In the genomic region with DNA sequence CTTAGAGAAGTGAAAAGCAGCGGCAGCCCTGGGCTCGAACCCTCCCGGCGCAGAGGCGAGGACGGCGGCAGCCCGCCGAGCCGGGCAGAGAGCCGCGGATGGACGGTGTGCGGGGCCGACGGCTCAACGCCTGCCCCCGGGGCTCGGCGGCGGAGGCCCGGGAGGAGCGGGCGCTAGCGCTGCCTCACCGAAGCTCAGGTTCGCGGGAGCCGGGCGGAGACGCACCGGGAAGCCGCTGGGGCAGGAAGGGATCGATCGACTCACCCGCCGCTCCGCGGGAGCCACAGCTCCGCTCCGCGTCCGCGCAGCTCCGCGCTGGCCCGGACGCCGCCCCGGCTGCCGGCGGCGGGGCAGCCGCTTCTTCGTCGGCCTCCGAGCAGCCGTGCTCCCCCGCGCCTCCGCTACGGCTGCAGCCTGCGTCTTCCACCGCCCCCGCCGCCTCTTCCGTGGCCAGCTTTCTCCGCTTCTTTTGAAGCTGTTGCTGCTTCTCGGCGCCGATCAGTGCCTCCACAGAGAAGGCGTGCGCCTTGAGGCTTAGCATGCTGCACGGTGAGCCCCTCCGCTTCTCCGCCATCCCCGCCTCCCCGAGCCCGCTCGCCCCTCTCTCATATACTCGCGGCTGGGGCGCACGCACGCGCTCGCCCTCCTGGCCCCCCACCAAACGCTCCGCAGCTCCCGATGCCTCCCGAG, we compare ENCODE assay signal across 8 mouse cellular contexts. TPM values are rescaled to one million over a fixed set of nuclear protein-coding genes. Genes with fewer than 3 reads are reported as not detected.
DNase-seq lines count a peak whose midpoint lies in the region; ATAC-seq and TF ChIP-seq lines count a peak whose summit lies in the region.

No protein-coding gene starts in this region.

- peak; percentile 65 for ATAC-seq in kidney, embryonic 15.5 days (replicated peaks; ENCODE audit: low FRiP score)
- ATAC-seq in embryonic facial prominence, embryonic 11.5 days (replicated peaks; ENCODE audit: insufficient number of reproducible peaks, low FRiP score, low TSS enrichment, low read depth), result peak; percentile 60
- ATAC-seq in liver, embryonic 16.5 days (ENCODE audit: low read depth), result peak; percentile 41
- peak; percentile 32; the same call in 1 of the 2 replicates for ATAC-seq in stomach, postnatal 0 days (ENCODE audit: low FRiP score, low TSS enrichment)
- ATAC-seq in activated CD4-positive, CD25-positive, alpha-beta regulatory T cell, adult 4 months, result no peak

- peak overlapping the region; percentile 52 for H3K4me3 ChIP-seq in kidney, embryonic 15.5 days (replicated peaks)
- H3K4me3 ChIP-seq in embryonic facial prominence, embryonic 11.5 days (ENCODE audit: low read depth, low read length), result peak overlapping the region; percentile 48
- peak overlapping the region; percentile 58 for H3K4me3 ChIP-seq in hindbrain, embryonic 10.5 days
- peak overlapping the region; percentile 40 for H3K4me3 ChIP-seq in liver, embryonic 16.5 days (ENCODE audit: low read depth, low read length)
- peak overlapping the region; percentile 44 for H3K4me3 ChIP-seq in stomach, postnatal 0 days (ENCODE audit: low read depth, low read length)

- WGBS in kidney, embryonic 15.5 days, result under 1% methylated on average over 90 of the region's 91 CpGs
- under 1% methylated on average over 78 of the region's 91 CpGs for WGBS in embryonic facial prominence, embryonic 11.5 days
- WGBS in hindbrain, embryonic 10.5 days, result under 1% methylated on average over 91 of the region's 91 CpGs
- under 1% methylated on average over 68 of the region's 91 CpGs for WGBS in liver, embryonic 16.5 days (ENCODE audit: insufficient replicate concordance)
- WGBS in stomach, postnatal 0 days, result 2% methylated on average over 76 of the region's 91 CpGs

- no peak for TF ChIP-seq EP300 in stomach, postnatal 0 days (optimal IDR thresholded peaks at IDR 0.05)

- H3K9me3 ChIP-seq in kidney, embryonic 15.5 days (replicated peaks), result no peaks in the 10 kb centered on the region
- H3K9me3 ChIP-seq in embryonic facial prominence, embryonic 11.5 days (replicated peaks; ENCODE audit: control insufficient read depth, low read length), result no peaks in the 10 kb centered on the region
- H3K9me3 ChIP-seq in hindbrain, embryonic 10.5 days, result no peaks in the 10 kb centered on the region
- H3K9me3 ChIP-seq in liver, embryonic 16.5 days (replicated peaks; ENCODE audit: control insufficient read depth, low read length), result no peaks in the 10 kb centered on the region
- no peaks in the 10 kb centered on the region for H3K9me3 ChIP-seq in stomach, postnatal 0 days (ENCODE audit: control insufficient read depth, low read length)

- peaks cover 29% of the 10 kb centered on the region for H3K4me1 ChIP-seq in kidney, embryonic 15.5 days
- peaks cover 3% of the 10 kb centered on the region for H3K4me1 ChIP-seq in embryonic facial prominence, embryonic 11.5 days (ENCODE audit: control insufficient read depth, insufficient read depth, low read length)
- peaks cover 22% of the 10 kb centered on the region for H3K4me1 ChIP-seq in hindbrain, embryonic 10.5 days (replicated peaks)
- peaks cover 3% of the 10 kb centered on the region for H3K4me1 ChIP-seq in liver, embryonic 16.5 days (ENCODE audit: control insufficient read depth, low read depth, low read length)
- no peaks in the 10 kb centered on the region; the same call in 1 of the 2 replicates for H3K4me1 ChIP-seq in stomach, postnatal 0 days (replicated peaks; ENCODE audit: control insufficient read depth, insufficient read depth)

- peak overlapping the region; percentile 52 for H3K27ac ChIP-seq in kidney, embryonic 15.5 days
- no peak overlapping the region for H3K27ac ChIP-seq in embryonic facial prominence, embryonic 11.5 days (replicated peaks; ENCODE audit: low read depth, low read length)
- H3K27ac ChIP-seq in hindbrain, embryonic 10.5 days, result peak overlapping the region; percentile 78
- H3K27ac ChIP-seq in liver, embryonic 16.5 days (ENCODE audit: low read length), result no peak overlapping the region
- no peak overlapping the region for H3K27ac ChIP-seq in stomach, postnatal 0 days (replicated peaks)

- H3K4me2 ChIP-seq in kidney, embryonic 15.5 days, result peak overlapping the region; percentile 71
- peak overlapping the region; percentile 79 for H3K4me2 ChIP-seq in embryonic facial prominence, embryonic 11.5 days (ENCODE audit: low read depth, low read length)
- H3K4me2 ChIP-seq in liver, embryonic 16.5 days (ENCODE audit: low read depth, low read length), result peak overlapping the region; percentile 49
- peak overlapping the region; percentile 65 for H3K4me2 ChIP-seq in stomach, postnatal 0 days (replicated peaks; ENCODE audit: low read depth)

- peaks cover 82% of the 10 kb centered on the region for H3K27me3 ChIP-seq in kidney, embryonic 15.5 days
- peaks cover 42% of the 10 kb centered on the region for H3K27me3 ChIP-seq in embryonic facial prominence, embryonic 11.5 days (ENCODE audit: control insufficient read depth, insufficient read depth, low read length)
- H3K27me3 ChIP-seq in hindbrain, embryonic 10.5 days (ENCODE audit: insufficient read depth, poor library complexity, severe bottlenecking), result peaks cover 98% of the 10 kb centered on the region
- H3K27me3 ChIP-seq in liver, embryonic 16.5 days (ENCODE audit: control insufficient read depth, insufficient read depth, low read depth, low read length), result peaks cover 70% of the 10 kb centered on the region
- H3K27me3 ChIP-seq in stomach, postnatal 0 days (ENCODE audit: control insufficient read depth, insufficient read depth, low read length), result peaks cover 21% of the 10 kb centered on the region; the same call in 1 of the 2 replicates

- H3K36me3 ChIP-seq in kidney, embryonic 15.5 days, result no peaks in the 10 kb centered on the region
- H3K36me3 ChIP-seq in embryonic facial prominence, embryonic 11.5 days (replicated peaks; ENCODE audit: control insufficient read depth, insufficient read depth, low read depth, low read length), result no peaks in the 10 kb centered on the region
- H3K36me3 ChIP-seq in hindbrain, embryonic 10.5 days, result no peaks in the 10 kb centered on the region
- no peaks in the 10 kb centered on the region for H3K36me3 ChIP-seq in liver, embryonic 16.5 days (ENCODE audit: control insufficient read depth, insufficient read depth)
- H3K36me3 ChIP-seq in stomach, postnatal 0 days (ENCODE audit: control insufficient read depth, insufficient read depth, low read length), result no peaks in the 10 kb centered on the region

- DNase-seq in kidney, adult 8-10 months, result no peak
- DNase-seq in NIH3T3 (ENCODE audit: low read depth), result peak; percentile 63
- DNase-seq in embryonic facial prominence, embryonic 11.5 days (ENCODE audit: low spot score), result peak; percentile 61
- DNase-seq in hindbrain, embryonic 10.5 days (ENCODE audit: low spot score), result peak; percentile 76
- peak; percentile 38 for DNase-seq in stomach, postnatal 0 days (ENCODE audit: low spot score)

- no peak for TF ChIP-seq CTCF in stomach, postnatal 0 days (IDR thresholded peaks at IDR 0.05; ENCODE audit: low read depth)

- peak overlapping the region; percentile 53 for H3K9ac ChIP-seq in kidney, embryonic 15.5 days
- peak overlapping the region; percentile 64 for H3K9ac ChIP-seq in embryonic facial prominence, embryonic 11.5 days (replicated peaks; ENCODE audit: low read length)
- no peak overlapping the region for H3K9ac ChIP-seq in liver, embryonic 16.5 days (ENCODE audit: low read depth, low read length)
- H3K9ac ChIP-seq in stomach, postnatal 0 days (ENCODE audit: low read length), result peak overlapping the region; percentile 48

RNA-seq across cellular contexts. Expression of a gene that starts 0.6 kb away (rescaled TPM):
- polyA plus RNA-seq in kidney, embryonic 15.5 days (2015; fragmentation: Nextera tagmentation; extraction: Ambion mirVana), result 1.9 and 3.4 TPM in 2 replicates
- polyA plus RNA-seq in embryonic facial prominence, embryonic 11.5 days (2014; fragmentation: Nextera tagmentation; extraction: Ambion mirVana), result 3.9 and 4.1 TPM in 2 replicates
- polyA plus RNA-seq in hindbrain, embryonic 10.5 days (2016; fragmentation: Nextera tagmentation; extraction: Ambion mirVana), result 2.9 and 4.8 TPM in 2 replicates
- polyA plus RNA-seq in liver, embryonic 16.5 days (2015; fragmentation: Nextera tagmentation; extraction: Ambion mirVana), result not detected in 2 replicates
- polyA plus RNA-seq in stomach, postnatal 0 days (2015; fragmentation: Nextera tagmentation; extraction: Ambion mirVana), result 0.08 and 0.18 TPM in 2 replicates
- polyA plus RNA-seq in activated CD4-positive, CD25-positive, alpha-beta regulatory T cell, adult 4 months (2017; shearing (Covaris generic)), result not detected

Comparison
In these comparisons a context has a peak if more than half of its experiments do, and no peak if none do; other contexts are left out.
1. H3K27ac ChIP-seq: peak in kidney, embryonic 15.5 days (single experiment) and hindbrain, embryonic 10.5 days (single experiment); none in embryonic facial prominence, embryonic 11.5 days (single experiment), liver, embryonic 16.5 days (single experiment) and stomach, postnatal 0 days (single experiment).
2. DNase-seq: peak in NIH3T3 (single experiment), embryonic facial prominence, embryonic 11.5 days (single experiment), hindbrain, embryonic 10.5 days (single experiment) and stomach, postnatal 0 days (single experiment); none in kidney, adult 8-10 months (0 of 2).
3. Peak in every context shown above with its lines, with median percentiles within 50 percentile points of each other: H3K4me2 ChIP-seq and H3K4me3 ChIP-seq.